ENCODE assay signal across 9 mouse cellular contexts in genomic region chr11:120041191-120042123, GRCm38 (mm10). TPM values are rescaled to one million over a fixed set of nuclear protein-coding genes. Genes with fewer than 3 reads are reported as not detected.
DNase-seq lines count a peak whose midpoint lies in the region; ATAC-seq and TF ChIP-seq lines count a peak whose summit lies in the region.
"Had no signal": no experiment of that assay in that cellular context is flagged by ENCODE, and none has a peak within 500 bp of the region (broad histone marks: within the 10 kb centered on the region; RNA-seq: fewer than 3 reads in every experiment).

No protein-coding gene starts in this region.

- peak overlapping the region; percentile 31; the same call in 1 of the 2 replicates for H3K4me2 ChIP-seq in lung, embryonic 14.5 days

- H3K36me3 ChIP-seq in heart, adult 2 months (ENCODE audit: control insufficient read depth, insufficient read depth, low read length): no peaks in the 10 kb centered on the region
- no peaks in the 10 kb centered on the region for H3K36me3 ChIP-seq in lung, embryonic 14.5 days (ENCODE audit: insufficient read depth)

- H3K4me1 ChIP-seq in heart, adult 2 months (ENCODE audit: control insufficient read depth, insufficient read depth, low read length): peaks cover 26% of the 10 kb centered on the region
- H3K4me1 ChIP-seq in lung, embryonic 14.5 days (ENCODE audit: insufficient read depth): peaks cover 7% of the 10 kb centered on the region; the same call in 1 of the 2 replicates

- intact Hi-C loops in heart, adult 2 months (cut with DNase I): no loop called here

- no peaks in the 10 kb centered on the region for H3K27me3 ChIP-seq in heart, adult 2 months (ENCODE audit: control insufficient read depth, insufficient read depth, low read length)
- peaks cover 6% of the 10 kb centered on the region for H3K27me3 ChIP-seq in lung, embryonic 14.5 days (ENCODE audit: insufficient read depth, low read length)

- peak; percentile 54; the same call in 1 of the 2 replicates for ATAC-seq in lung, embryonic 14.5 days (ENCODE audit: insufficient read depth)

- peak; percentile 81; the same call in 1 of the 2 replicates for TF ChIP-seq EP300 in heart, adult 2 months (IDR thresholded peaks at IDR 0.05; ENCODE audit: insufficient read depth, low read depth, low read length)

- 51% methylated on average over 13 of the region's 13 CpGs for WGBS in heart, adult 2 months
- 57% methylated on average over 13 of the region's 13 CpGs for WGBS in lung, embryonic 14.5 days

- H3K9ac ChIP-seq in heart, adult 2 months (ENCODE audit: low read depth, low read length): peak overlapping the region; percentile 25
- H3K9ac ChIP-seq in lung, embryonic 14.5 days: no peak overlapping the region

- no peaks in the 10 kb centered on the region for H3K79me2 ChIP-seq in heart, adult 2 months (replicated peaks; ENCODE audit: control insufficient read depth, insufficient read depth, low read length)

- peak; percentile 61 for TF ChIP-seq POLR2A in heart, adult 2 months (IDR thresholded peaks at IDR 0.05; ENCODE audit: insufficient read depth, low read depth, low read length)

- no peak overlapping the region for H3K4me3 ChIP-seq in heart, adult 2 months
- H3K4me3 ChIP-seq in lung, embryonic 14.5 days (ENCODE audit: low read depth, low read length): no peak overlapping the region
- H3K4me3 ChIP-seq: myocyte had no signal

- TF ChIP-seq CTCF in heart, adult 2 months (IDR thresholded peaks at IDR 0.05): no peak
- TF ChIP-seq CTCF in lung, embryonic 14.5 days (IDR thresholded peaks at IDR 0.05; ENCODE audit: low read depth): no peak

- DNase-seq in gastrocnemius, adult 18-20 months (ENCODE audit: low spot score): peak; percentile 64
- no peak for DNase-seq in gastrocnemius, postnatal 10 days
- peak; percentile 75 for DNase-seq in adrenal gland, postnatal 14 days
- DNase-seq in heart, adult 2 months: peak; percentile 79 to 89
- DNase-seq in kidney, adult 18-20 months: peak; percentile 67
- peak; percentile 69 for DNase-seq in lung, embryonic 14.5 days
- DNase-seq in spleen, postnatal 36 days (ENCODE audit: low spot score in 2 of 2): peak; percentile 51 to 62
- DNase-seq in ovary, postnatal 14 days (ENCODE audit: low spot score): no peak

- H3K27ac ChIP-seq in heart, adult 2 months: peak overlapping the region; percentile 85
- peak overlapping the region; percentile 65; the same call in 1 of the 2 replicates for H3K27ac ChIP-seq in lung, embryonic 14.5 days (ENCODE audit: low read depth)

- no peaks in the 10 kb centered on the region for H3K9me3 ChIP-seq in lung, embryonic 14.5 days (ENCODE audit: low read depth, low read length)

RNA-seq across cellular contexts. Expression of gene Aatk, which starts 5.5 kb away (rescaled TPM):
- total RNA-seq in gastrocnemius, adult 18-20 months (2021): 1 to 10 TPM; 3.2 to 3.6 TPM
- total RNA-seq in gastrocnemius, postnatal 10 days (2021): 10 to 100 TPM; 18.5 to 20.5 TPM
- total RNA-seq in adrenal gland, postnatal 14 days (2021): 13.7 and 15.7 TPM in 2 replicates
- 1 to 10 TPM; 3.6 to 4.7 TPM for total RNA-seq in heart, adult 2 months (2021)
- 10.3 and 12.1 TPM in 2 replicates for polyA plus RNA-seq in heart, adult 2 months (2012; rRNA removed)
- 2.2 and 2.3 TPM in 2 replicates for polyA plus RNA-seq in lung, embryonic 14.5 days (2014; fragmentation: Nextera tagmentation; extraction: Ambion mirVana)

RNA-seq across cellular contexts. Expression of gene Cep131, which starts 45.2 kb away (rescaled TPM):
- total RNA-seq in gastrocnemius, adult 18-20 months (2021): 1 to 10 TPM; 6.0 to 8.4 TPM
- 10 to 100 TPM in 1 of 2 experiments, 1 to 10 TPM in 1; 9.9 to 11.4 TPM for total RNA-seq in gastrocnemius, postnatal 10 days (2021)
- 67.4 and 80.7 TPM in 2 replicates for total RNA-seq in adrenal gland, postnatal 14 days (2021)
- 10 to 100 TPM in 1 of 2 experiments, 1 to 10 TPM in 1; 9.3 to 10.7 TPM for total RNA-seq in heart, adult 2 months (2021)
- 3.7 and 6.5 TPM in 2 replicates for polyA plus RNA-seq in heart, adult 2 months (2012; rRNA removed)
- polyA plus RNA-seq in lung, embryonic 14.5 days (2014; fragmentation: Nextera tagmentation; extraction: Ambion mirVana): 22.1 and 27.3 TPM in 2 replicates

RNA-seq across cellular contexts. Expression of gene Tepsin, which starts 57.1 kb away (rescaled TPM):
- 1 to 10 TPM; 4.1 to 4.9 TPM for total RNA-seq in gastrocnemius, adult 18-20 months (2021)
- total RNA-seq in gastrocnemius, postnatal 10 days (2021): 1 to 10 TPM; 5.2 to 6.3 TPM
- 10.7 and 13.7 TPM in 2 replicates for total RNA-seq in adrenal gland, postnatal 14 days (2021)
- 1 to 10 TPM; 6.1 to 6.3 TPM for total RNA-seq in heart, adult 2 months (2021)
- 19.1 and 22.8 TPM in 2 replicates for polyA plus RNA-seq in heart, adult 2 months (2012; rRNA removed)
- polyA plus RNA-seq in lung, embryonic 14.5 days (2014; fragmentation: Nextera tagmentation; extraction: Ambion mirVana): 13.4 and 17.1 TPM in 2 replicates

RNA-seq across cellular contexts. Expression of gene Ndufaf8, which starts 57.3 kb away (rescaled TPM):
- 10 to 100 TPM; 45.7 to 48.1 TPM for total RNA-seq in gastrocnemius, adult 18-20 months (2021)
- 10 to 100 TPM; 40.9 to 44.2 TPM for total RNA-seq in gastrocnemius, postnatal 10 days (2021)
- 50.0 and 55.2 TPM in 2 replicates for total RNA-seq in adrenal gland, postnatal 14 days (2021)
- 10 to 100 TPM; 82.7 to 93.9 TPM for total RNA-seq in heart, adult 2 months (2021)
- polyA plus RNA-seq in heart, adult 2 months (2012; rRNA removed): 35.5 and 51.0 TPM in 2 replicates
- polyA plus RNA-seq in lung, embryonic 14.5 days (2014; fragmentation: Nextera tagmentation; extraction: Ambion mirVana): 76.7 and 88.6 TPM in 2 replicates

Comparison
In these comparisons a context has a peak if more than half of its experiments do, and no peak if none do; other contexts are left out.
1. DNase-seq: peak in gastrocnemius, adult 18-20 months (single experiment), adrenal gland, postnatal 14 days (single experiment), heart, adult 2 months (2 of 2), kidney, adult 18-20 months (single experiment), lung, embryonic 14.5 days (single experiment) and spleen, postnatal 36 days (2 of 2); none in gastrocnemius, postnatal 10 days (single experiment) and ovary, postnatal 14 days (single experiment).